Mouse (Mus musculus) heart, postnatal 0 days (tissue): ENCODE measurements at regions not wholly inside any gene's neighbourhood (a gene's known extent, or its start where the extent isn't known, plus 50 kb on each side); places are given as distances from the start of the nearest gene placed in this dataset.

Experiments
- ATAC-seq: fragments of 200-750 bp; cut with Nextera tagmentation; 2 replicates; pipeline ENCODE4 v1.8.0; 2017; ENCODE audit warnings: low read depth, moderate number of reproducible peaks, moderate library complexity; ENCODE audit not compliant: insufficient read depth
- DNase-seq: peaks from one replicate; pipeline ENCODE4 v3.0.0-alpha.2; 2016; ENCODE audit warnings: low spot score
- H3K27ac ChIP-seq: fragments of 300-500 bp; sonication (generic); 2 replicates; pipeline ENCODE4 v1.5.1; 2014; ENCODE audit warnings: low read depth, mild to moderate bottlenecking
- H3K27me3 ChIP-seq: fragments of 300-500 bp; sonication (generic); 2 replicates; pipeline ENCODE4 v1.6.1; 2014; ENCODE audit warnings: low read length, mixed read lengths; ENCODE audit not compliant: control insufficient read depth, insufficient read depth
- H3K36me3 ChIP-seq: fragments of 300-500 bp; sonication (generic); replicated peaks from 2 replicates; pipeline ENCODE4 v1.6.1; 2014; ENCODE audit warnings: low read length, mixed read lengths; ENCODE audit not compliant: control insufficient read depth, insufficient read depth
- H3K4me1 ChIP-seq: fragments of 300-500 bp; sonication (generic); 2 replicates; pipeline ENCODE4 v1.6.1; 2014; ENCODE audit warnings: antibody characterized with exemption; ENCODE audit not compliant: control insufficient read depth, insufficient read depth
- H3K4me2 ChIP-seq: fragments of 300-500 bp; sonication (generic); 2 replicates; pipeline ENCODE4 v1.6.1; 2014; ENCODE audit warnings: low read depth, mild to moderate bottlenecking, low read length, moderate library complexity
- H3K4me3 ChIP-seq: fragments of 300-500 bp; sonication (generic); 2 replicates; pipeline ENCODE4 v1.5.1; 2014; ENCODE audit warnings: low read depth, low read length
- H3K9ac ChIP-seq: fragments of 300-500 bp; sonication (generic); replicated peaks from 2 replicates; pipeline ENCODE4 v1.6.1; 2014; ENCODE audit warnings: low read depth, low read length, mixed read lengths
- H3K9me3 ChIP-seq: fragments of 300-500 bp; sonication (generic); replicated peaks from 2 replicates; pipeline ENCODE4 v1.6.1; 2016; ENCODE audit warnings: low read length; ENCODE audit not compliant: control insufficient read depth
- CTCF ChIP-seq: IDR thresholded peaks from 2 replicates; pipeline ENCODE4 v1.5.1; 2016; ENCODE audit warnings: antibody characterized with exemption, control low read depth, low read depth
- EP300 ChIP-seq: IDR thresholded peaks from 2 replicates; pipeline ENCODE4 v1.6.1; 2016; ENCODE audit warnings: antibody characterized with exemption, low read depth
- WGBS: fragments of 180-500 bp; shearing (Covaris S2); extraction: QIAGEN DNeasy Blood & Tissue Kit; methylation state at CpG from one replicate; pipeline ENCODE4 v1.1.7; 2014; 5-methylcytosine and 5-hydroxymethylcytosine counted together

DNA sequence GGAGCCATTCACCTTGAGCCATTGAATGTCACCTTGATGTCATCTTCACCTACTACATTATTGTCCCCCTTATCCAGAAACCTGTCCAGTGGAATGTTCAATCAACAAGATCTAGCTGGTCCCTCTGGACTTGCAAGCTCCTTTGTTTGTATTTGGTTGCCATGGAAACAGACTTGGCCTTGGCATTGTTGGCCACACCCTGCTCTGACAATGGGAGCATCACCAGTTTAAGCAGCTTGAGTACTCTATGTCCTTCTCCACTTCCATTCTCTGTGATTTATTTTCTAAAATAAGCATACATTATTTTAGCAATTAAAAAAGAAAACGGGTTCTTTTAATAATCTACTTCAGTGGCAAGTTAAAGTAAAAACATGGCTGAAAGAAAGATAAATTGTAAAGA lies 221.6 kb upstream of the Runx1 start:
- 79% methylated on average over 1 of the region's 1 CpGs for WGBS
- no peak for ATAC-seq
- no peak overlapping the region for H3K4me2 ChIP-seq
- TF ChIP-seq CTCF (no peak), EP300 (no peak)
- H3K9me3 ChIP-seq = no peaks in the 10 kb centered on the region
- H3K4me3 ChIP-seq = no peak overlapping the region
- H3K9ac ChIP-seq = no peak overlapping the region
- H3K4me1 ChIP-seq = no peaks in the 10 kb centered on the region
- DNase-seq = no peak
- no peak overlapping the region for H3K27ac ChIP-seq
- 0 out of 2 replicates have a peak, but pooled peaks cover 8% of the 10 kb centered on the region for H3K27me3 ChIP-seq
- H3K36me3 ChIP-seq = no peaks in the 10 kb centered on the region

DNA sequence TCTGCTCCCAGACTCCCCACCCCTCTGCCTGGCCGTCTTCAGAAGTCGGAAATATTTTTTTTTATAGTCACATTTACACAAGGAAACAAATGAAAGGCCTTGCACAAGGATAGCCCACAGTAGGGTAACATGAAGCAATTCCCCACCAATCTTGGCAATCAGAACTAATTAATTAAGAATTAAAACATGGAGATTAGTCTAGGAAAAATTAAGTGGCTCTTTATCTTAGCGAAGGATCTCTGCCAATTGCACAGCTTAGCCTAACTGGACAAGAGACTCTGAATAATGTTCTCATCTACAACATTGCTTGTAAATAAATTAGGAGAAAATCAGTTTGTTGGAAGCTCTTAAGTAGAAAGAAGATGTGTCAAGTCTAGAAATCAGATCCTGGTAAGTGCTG lies 220.3 kb upstream of the Runx1 start:
- Histone ChIP-seq H3K4me3 (no peak overlapping the region), H3K27me3 (0 out of 2 replicates have a peak, but pooled peaks cover 8% of the 10 kb centered on the region), H3K36me3 (no peaks in the 10 kb centered on the region), H3K4me1 (no peaks in the 10 kb centered on the region), H3K9me3 (no peaks in the 10 kb centered on the region), H3K9ac (no peak overlapping the region), H3K27ac (no peak overlapping the region), H3K4me2 (no peak overlapping the region)
- no peak for DNase-seq
- TF ChIP-seq EP300 (no peak), CTCF (no peak)
- no peak for ATAC-seq
- WGBS = 70% methylated on average over 3 of the region's 3 CpGs

DNA sequence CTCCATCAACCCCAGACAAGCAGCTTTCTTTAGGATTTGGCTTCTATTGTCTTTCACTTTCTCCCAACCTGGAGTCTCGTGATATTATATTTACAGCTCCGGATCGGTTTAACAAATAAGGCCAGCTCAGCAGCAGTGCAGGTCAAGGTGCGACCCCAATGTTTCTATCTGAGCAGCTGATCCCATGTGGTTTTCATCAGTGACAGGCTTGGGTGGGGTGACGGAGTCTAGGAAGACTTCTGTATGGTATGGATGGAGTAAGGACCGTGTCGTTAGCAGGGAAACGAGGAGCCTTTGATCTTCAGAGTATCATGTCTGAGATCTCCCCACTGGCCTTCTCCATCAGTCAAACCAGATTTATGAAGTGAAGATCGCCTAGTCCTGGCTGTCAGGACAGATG lies 217.4 kb upstream of the Runx1 start:
- 0 out of 2 replicates have a peak, but pooled peaks cover 8% of the 10 kb centered on the region for H3K27me3 ChIP-seq
- no peaks in the 10 kb centered on the region for H3K36me3 ChIP-seq
- 59% methylated on average over 9 of the region's 9 CpGs for WGBS
- H3K4me1 ChIP-seq = no peaks in the 10 kb centered on the region
- no peaks in the 10 kb centered on the region for H3K9me3 ChIP-seq
- H3K9ac ChIP-seq = no peak overlapping the region
- no peak overlapping the region for H3K27ac ChIP-seq
- ATAC-seq (no peak), DNase-seq (no peak)
- H3K4me2 ChIP-seq = no peak overlapping the region
- TF ChIP-seq CTCF = no peak
- no peak for TF ChIP-seq EP300
- no peak overlapping the region for H3K4me3 ChIP-seq

DNA sequence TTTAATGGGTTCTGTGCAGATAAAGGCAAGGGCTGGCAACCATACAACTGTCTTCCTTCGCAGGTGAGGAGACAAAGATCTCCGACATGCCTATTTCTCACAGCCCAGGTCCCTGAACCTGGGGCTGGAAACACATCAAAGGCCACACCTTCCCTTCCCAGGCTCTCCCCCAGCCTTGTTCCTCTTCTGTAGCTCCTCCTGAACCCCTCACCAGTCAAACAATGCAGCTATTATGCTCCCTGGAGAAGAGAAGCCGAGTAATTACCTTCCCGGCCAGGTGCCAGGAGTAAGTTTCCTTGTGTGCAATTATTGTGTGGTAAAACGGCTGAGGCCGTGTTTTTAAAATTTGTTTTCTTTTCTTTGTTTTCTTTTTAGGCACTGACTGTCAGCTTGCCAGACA lies 217.0 kb upstream of the Runx1 start:
- ATAC-seq = no peak

DNA sequence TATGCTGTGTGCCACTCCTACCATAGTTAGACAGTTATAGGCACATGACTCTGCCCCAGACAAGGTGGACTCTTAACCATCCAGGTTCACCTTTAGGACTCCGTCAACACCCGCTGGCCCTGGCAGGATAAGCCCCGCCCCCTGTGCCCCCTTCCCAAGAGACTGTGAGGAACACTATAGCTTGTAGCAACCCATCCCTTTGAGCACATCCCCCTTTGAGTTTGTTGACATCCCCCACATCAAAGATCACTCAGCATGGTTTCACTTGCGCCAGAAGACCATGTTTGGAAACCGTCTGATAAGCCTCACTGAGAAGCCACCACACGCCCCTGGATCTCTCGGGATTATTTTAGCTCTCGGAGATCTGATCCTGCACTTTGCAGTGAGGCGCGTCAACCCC lies 216.5 kb upstream of the Runx1 start:
- WGBS = 18% methylated on average over 10 of the region's 10 CpGs
- no peaks in the 10 kb centered on the region for H3K36me3 ChIP-seq
- H3K4me1 ChIP-seq = no peaks in the 10 kb centered on the region
- H3K9me3 ChIP-seq = no peaks in the 10 kb centered on the region
- no peak for ATAC-seq
- no peak overlapping the region for H3K27ac ChIP-seq
- no peak overlapping the region for H3K4me2 ChIP-seq
- no peak for DNase-seq
- TF ChIP-seq EP300 (no peak), CTCF (no peak)
- H3K27me3 ChIP-seq = 0 out of 2 replicates have a peak, but pooled peaks cover 8% of the 10 kb centered on the region
- no peak overlapping the region for H3K9ac ChIP-seq
- no peak overlapping the region for H3K4me3 ChIP-seq

More for the DNA sequence above, 217.0 kb upstream of the Runx1 start:
- no peak for DNase-seq
- Histone ChIP-seq H3K4me1 (no peaks in the 10 kb centered on the region), H3K9ac (no peak overlapping the region), H3K4me2 (no peak overlapping the region), H3K27ac (no peak overlapping the region), H3K36me3 (no peaks in the 10 kb centered on the region), H3K9me3 (no peaks in the 10 kb centered on the region), H3K27me3 (0 out of 2 replicates have a peak, but pooled peaks cover 8% of the 10 kb centered on the region), H3K4me3 (no peak overlapping the region)
- WGBS = 36% methylated on average over 6 of the region's 6 CpGs
- TF ChIP-seq CTCF (no peak), EP300 (no peak)

DNA sequence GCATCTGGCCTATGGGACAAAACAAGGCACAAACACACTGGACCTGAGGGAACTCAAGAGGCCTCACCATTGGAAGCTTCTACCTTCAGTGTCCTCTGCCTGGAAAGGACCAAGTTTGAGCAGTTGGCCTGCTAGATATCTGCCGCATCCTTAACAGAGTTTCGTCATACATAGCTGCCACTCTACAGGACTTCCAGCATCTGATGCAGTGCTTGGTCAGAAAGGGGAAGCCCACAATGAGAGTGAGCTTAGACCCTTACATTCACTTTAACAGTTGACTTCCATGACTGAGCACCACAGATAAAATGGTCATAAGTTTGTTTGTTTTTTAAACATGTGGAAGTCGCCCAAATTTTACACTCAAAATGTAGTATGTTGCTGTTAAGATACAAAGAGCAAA lies 215.9 kb upstream of the Runx1 start:
- Histone ChIP-seq H3K9ac (no peak overlapping the region), H3K27me3 (0 out of 2 replicates have a peak, but pooled peaks cover 8% of the 10 kb centered on the region), H3K4me1 (no peaks in the 10 kb centered on the region), H3K4me3 (no peak overlapping the region), H3K4me2 (no peak overlapping the region), H3K36me3 (no peaks in the 10 kb centered on the region), H3K9me3 (no peaks in the 10 kb centered on the region), H3K27ac (no peak overlapping the region)
- TF ChIP-seq CTCF (no peak), EP300 (no peak)
- WGBS = 82% methylated on average over 3 of the region's 3 CpGs
- DNase-seq = no peak
- no peak for ATAC-seq
